Mouse (Mus musculus) testis, adult 2 months (tissue): ENCODE data around the gene Nuf2.

Experiments used
- CTCF ChIP-seq: fragments of 200-500 bp; IDR thresholded peaks from 2 replicates; pipeline ENCODE4 v1.5.1; 2012; ENCODE audit warnings: low read depth, mild to moderate bottlenecking, inconsistent platforms, low read length, moderate library complexity; ENCODE audit not compliant: control insufficient read depth, insufficient read depth, insufficient replicate concordance
- POLR2A ChIP-seq: fragments of 200-500 bp; IDR thresholded peaks from 2 replicates; pipeline ENCODE4 v1.6.1; 2012; ENCODE audit warnings: low read depth, mild to moderate bottlenecking, inconsistent platforms, low read length, moderate library complexity; ENCODE audit not compliant: control insufficient read depth

- TF ChIP-seq POLR2A (no peak), CTCF (no peak)
Observed at GRCm38 (mm10) chr1:169485408-169485885, 45.8 kb downstream of the Nuf2 start.
